Mouse (Mus musculus): ENCODE results near the gene Bet1.

The Bet1 gene

DNA sequence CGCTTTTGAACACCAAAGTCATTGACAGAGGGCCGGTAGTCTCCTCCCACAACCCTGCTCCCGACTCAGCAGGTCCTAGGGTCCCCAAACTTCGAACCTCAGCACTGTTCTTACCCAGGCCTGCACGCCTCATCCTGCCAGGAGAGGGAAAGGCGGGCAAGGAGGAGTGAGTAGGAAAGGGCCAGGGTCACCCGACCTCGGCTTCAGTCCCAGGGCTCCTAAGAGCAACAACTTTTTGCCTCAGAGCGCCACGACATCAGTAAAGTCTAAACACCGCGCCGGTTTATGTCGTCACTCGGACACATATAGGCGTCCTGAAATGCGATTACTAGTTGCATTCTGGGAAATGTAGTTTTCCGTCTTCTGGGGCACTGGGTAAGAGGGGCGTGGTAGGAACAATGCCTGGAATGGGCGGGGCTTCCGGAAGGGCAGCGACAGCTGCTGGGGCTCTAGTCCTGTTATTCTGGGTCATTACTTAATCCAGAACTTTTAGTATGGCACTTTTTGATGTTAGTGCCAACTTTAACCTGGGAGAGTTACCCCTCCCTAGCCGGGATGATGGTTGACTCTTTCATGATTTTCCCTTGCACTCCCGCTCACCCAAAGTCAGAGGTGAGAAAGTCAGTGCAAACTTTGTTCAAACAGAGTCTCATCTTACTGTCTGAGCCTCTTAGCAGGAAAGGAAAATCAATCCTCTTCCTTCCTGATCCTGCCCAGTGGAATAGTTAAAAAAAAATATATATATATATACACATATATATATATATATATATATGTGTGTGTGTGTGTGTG, at the start of gene Bet1:
Bet1 (minus strand) TSS at position 310 of the 792 bp plus-strand sequence.
- peak; percentile 92 for DNase-seq (ENCODE audit: low read depth, low spot score)

DNA sequence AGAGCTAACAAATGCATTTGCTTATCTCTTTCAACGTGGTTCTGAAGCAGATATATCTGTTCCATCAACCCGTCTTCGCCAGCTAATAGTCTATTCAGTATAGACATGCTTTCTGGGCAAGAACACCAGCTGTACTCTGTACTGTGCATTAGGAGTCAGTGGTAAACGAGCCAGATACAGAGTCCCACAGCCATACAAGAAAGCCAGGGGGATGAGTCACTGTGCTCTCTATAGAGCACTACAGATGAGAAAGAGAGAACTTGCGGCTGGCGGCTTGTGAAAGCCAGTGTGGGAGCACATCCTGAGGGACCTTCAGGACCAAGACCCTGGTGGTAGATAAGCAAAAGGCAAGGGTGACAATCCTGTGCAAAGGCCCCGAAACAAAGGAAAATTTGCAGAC, 45.5 kb upstream of the Bet1 start:
- DNase-seq (ENCODE audit: low read depth, low spot score), result no peak

DNA sequence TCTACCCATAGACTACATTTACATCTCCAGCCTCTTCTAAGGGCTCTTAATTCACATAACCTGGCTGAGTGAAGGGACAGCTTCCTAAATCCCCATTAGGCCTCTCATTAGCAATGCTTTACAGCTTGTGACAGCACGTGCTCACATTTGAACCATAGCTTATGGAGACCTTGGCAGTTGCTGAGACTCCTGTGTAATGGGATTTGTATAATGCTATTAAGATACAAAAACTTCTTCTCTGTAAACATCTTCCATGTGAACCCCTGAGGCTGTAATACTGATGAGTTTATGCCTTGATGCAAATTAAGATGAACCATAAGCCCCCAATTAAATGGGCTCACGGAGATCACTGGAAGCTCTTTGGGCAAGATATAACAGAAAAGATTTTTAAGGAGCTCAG, 44.4 kb upstream of the Bet1 start:
- DNase-seq (ENCODE audit: low read depth, low spot score), result no peak

GRCm38 (mm10) chr6:4118611-4119010, 31.8 kb upstream of the Bet1 start:
- no peak for DNase-seq (ENCODE audit: low read depth, low spot score)

GRCm38 (mm10) chr6:4090423-4090822, 3.7 kb upstream of the Bet1 start:
- no peak for DNase-seq (ENCODE audit: low read depth, low spot score)

- DNase-seq (ENCODE audit: low read depth, low spot score), result no peak
Measured at GRCm38 (mm10) chr6:4072281-4072680, 14.5 kb downstream of the Bet1 start.

GRCm38 (mm10) chr6:4069714-4070113, 17.1 kb downstream of the Bet1 start:
- DNase-seq (ENCODE audit: low read depth, low spot score), result no peak

GRCm38 (mm10) chr6:4054387-4054786, 32.4 kb downstream of the Bet1 start:
- no peak for DNase-seq (ENCODE audit: low read depth, low spot score)

GRCm38 (mm10) chr6:4052843-4053242, 33.9 kb downstream of the Bet1 start:
- DNase-seq (ENCODE audit: low read depth, low spot score), result no peak

DNA sequence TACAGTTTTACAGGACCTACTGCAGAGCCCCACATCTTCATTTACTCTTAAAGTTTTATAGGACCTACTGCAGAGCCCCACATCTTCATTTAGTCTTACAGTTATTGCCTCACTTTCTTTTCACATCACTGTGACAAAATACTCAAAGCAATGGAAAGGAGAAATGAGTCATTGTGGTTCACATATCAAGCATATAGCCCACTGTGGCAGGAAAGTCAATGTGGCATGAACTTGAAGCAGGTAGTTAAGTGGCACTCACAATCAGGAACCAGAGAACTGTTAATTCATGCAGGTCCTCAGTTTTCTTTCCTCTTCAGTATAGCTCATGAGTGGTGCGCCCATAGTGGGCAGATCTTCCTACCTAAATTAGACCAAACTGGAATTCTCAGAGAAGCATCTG, 39.6 kb downstream of the Bet1 start:
- no peak for DNase-seq (ENCODE audit: low read depth, low spot score)

DNA sequence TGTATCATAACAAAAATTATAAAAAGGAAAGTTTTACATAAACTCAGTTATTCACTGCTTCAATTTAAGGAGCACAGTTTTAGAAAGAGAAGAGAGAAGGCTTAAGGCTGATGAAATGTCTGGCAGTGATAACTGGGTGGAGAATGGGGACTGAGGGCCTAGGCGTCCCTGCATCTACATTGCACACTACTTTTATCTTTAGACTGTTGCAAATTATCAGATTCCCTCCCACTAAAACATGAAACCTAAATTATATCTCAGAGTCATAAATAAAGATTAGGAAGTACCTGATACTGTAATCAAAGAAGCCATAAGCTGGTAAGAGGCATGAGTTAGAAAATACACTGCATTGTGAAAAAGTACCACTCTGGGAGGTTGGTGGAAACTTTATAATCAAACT, 45.0 kb downstream of the Bet1 start:
- no peak for DNase-seq (ENCODE audit: low read depth, low spot score)

- DNase-seq (ENCODE audit: low read depth, low spot score), result no peak
Measured at GRCm38 (mm10) chr6:4030956-4031355, 55.8 kb downstream of the Bet1 start.
